Mouse (Mus musculus) adrenal gland (tissue): ENCODE data around the gene Ccdc7a.

Experiments used
- intact Hi-C: fragments of 180-260 bp; cut with DNase I; formaldehyde crosslinking; loops from one replicate; pipeline ENCODE4 v1.15.1; 2025

Ccdc7a gene

DNA sequence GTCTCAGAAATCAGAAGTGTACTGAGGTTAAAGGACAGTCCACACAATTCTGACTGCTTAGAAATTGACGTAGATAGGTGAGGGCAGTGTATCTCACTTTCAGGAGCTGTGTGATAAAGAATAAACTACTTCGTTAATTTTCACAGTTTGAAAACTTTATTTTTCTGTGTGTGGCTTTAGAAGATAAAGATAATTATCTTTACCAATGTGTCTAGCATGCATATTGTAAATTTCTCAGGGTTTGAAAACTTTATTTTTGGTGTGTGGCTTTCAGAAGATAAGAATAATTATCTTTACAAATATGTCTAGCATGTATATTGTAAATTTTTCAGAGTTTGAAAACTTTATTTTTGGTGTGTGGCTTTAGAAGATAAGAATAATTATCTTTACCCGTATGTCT, 376.6 kb downstream of the Ccdc7a start:
- intact Hi-C loops = loop anchor here (5.0 kb wide), 1 partner anchor 36 kb away; no protein-coding TSS in a partner anchor

DNA sequence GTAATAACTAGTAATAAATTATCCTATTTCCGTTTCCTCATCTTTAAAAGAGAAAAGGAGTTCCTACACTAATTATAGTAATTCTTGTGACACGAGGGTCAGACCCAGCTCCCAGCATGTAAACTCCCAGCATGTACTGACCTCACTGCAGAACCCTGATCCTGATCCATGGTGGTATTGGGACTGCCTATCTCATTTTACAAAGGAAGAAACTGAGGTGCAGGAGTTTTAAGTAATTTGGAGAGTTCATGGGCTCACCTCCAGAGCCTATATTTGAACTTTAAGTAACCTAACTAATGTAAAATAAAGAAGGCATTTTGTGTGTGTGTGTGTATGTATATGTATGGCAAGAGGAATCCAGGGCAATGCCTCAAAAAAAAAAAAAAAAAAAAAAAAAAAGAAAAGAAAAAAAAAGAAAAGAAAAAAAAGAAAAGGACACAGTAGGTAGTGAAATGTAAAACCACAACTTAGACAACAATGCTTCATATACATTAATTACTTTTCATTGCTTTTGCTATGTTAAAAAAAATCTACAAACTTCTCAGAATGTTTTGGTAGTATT, 378.8 kb downstream of the Ccdc7a start:
- intact Hi-C loops = loop anchor here (5.0 kb wide), 1 partner anchor 34 kb away; no protein-coding TSS in a partner anchor

DNA sequence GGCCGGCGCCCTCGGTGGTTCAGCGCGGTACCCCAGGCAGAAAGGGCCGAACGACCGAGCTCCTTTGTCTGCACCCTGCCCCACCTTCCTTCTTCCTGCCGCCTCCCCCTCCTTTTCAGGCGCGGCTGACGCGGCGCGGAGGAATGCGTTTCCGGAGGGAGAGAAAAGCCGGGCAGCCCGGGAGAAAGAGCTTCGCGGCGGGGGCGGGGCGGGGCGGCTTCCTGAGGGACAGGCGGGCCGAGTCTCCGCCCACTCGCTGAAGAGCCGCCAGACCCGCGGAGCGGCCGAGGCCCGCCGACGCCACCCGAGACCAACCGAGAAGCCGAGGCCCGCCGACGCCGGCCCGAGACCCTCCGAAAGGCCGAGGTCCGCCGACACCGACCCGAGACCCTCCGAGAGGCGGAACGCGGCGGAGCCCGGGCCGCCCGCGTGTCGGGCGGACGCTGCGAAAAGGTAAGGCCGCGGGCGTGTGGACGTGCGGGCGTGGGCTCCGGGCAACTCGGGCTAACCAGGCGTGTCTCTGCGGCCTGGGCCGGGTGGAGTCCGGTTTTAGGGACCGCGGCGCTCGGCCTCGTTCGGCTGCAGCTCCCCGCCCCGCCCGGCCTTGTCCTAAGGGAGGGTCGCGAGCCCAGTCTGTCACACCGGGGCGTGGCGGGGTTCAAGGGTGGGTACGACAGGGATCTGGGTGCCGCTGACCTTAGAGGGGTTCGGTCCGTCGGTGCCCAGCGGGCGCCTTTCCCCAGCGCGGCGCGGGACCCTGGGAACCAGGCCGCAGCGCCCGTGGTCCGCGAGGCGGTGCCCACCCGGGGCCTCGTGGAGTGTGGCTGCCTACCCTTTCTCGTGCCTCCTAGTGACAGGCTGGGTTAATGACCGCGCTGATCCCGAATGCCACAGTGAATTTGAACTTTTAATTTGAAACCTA, 379.5 kb downstream of the Ccdc7a start, which contains the start of gene Itgb1:
Gene Itgb1, plus strand, starts transcription at position 148 of the 922 bp plus-strand sequence.
- intact Hi-C loops = loop anchor here (5.0 kb wide), 1 partner anchor 33 kb away; no protein-coding TSS in a partner anchor

DNA sequence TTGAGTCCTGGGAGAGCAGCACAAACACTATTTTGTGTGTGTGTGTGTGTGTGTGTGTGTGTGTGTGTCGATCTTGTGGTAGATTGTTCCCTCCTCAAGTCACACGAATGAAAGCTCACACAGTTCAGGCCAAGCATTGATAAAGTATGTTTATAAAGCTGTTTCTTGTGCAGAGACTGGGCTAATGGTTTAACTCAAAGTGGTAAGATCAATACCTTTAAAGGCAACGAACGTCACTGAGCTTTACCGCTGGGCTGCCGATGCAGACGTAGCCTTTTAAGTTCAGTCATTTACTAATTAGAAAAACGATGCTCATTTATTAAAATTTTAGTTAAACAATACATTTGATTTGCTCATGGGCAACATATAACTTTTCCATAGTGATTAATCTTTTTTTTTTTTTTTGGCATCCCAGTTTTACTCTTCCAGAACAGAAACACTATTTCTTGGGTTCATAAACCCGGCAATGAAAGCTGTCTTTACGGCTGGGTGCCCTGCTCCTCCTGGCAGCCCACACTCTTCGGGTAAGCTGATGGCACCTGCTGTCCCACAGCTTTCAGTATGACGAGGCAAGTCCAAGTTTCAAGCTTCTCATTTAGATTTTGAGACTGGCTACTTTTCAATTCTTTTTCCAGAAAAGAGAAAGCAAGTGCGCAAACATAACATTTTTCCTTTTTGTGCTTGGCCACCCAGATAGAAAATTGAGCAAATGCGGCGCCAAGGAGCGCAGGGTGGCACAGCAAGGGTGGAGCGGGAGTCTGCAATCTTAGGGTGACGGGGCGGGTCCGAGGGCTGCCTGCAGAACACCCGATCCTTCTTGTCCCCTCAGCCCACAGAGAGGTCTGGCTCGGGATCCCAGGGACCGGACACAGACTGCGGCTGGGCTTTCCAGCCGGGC, 380.5 kb downstream of the Ccdc7a start:
- intact Hi-C loops = loop anchor here (5.0 kb wide), 1 partner anchor 33 kb away; no protein-coding TSS in a partner anchor
